Mouse (Mus musculus): ENCODE measurements around the gene Akap9.
"Not testable (repeated sequence)": the region's sequence is repeated elsewhere in the genome, so short reads cannot be mapped to it uniquely, and the experiment has no call there.

Akap9 gene

DNA sequence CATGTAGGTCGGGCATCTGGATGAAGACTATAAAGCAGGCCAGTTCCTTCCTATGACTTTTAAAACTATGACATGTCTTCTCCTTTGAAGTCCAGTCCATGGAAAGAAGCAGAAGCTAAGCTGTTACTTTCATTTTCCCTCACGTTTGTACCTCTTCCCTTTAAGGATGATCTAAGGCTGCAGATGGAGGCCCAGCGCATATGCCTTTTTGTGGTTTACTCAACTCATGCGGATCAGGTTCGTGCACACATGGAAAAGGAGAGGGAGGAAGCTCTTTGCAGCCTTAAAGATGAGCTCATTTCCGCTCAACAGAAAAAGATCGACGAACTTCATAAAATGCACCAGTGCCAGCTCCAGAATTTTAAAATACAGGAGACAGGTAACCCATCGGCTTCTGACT, 40.6 kb downstream of the Akap9 start:
- in situ Hi-C loops (cut with MboI, MseI), result no loop called here

DNA sequence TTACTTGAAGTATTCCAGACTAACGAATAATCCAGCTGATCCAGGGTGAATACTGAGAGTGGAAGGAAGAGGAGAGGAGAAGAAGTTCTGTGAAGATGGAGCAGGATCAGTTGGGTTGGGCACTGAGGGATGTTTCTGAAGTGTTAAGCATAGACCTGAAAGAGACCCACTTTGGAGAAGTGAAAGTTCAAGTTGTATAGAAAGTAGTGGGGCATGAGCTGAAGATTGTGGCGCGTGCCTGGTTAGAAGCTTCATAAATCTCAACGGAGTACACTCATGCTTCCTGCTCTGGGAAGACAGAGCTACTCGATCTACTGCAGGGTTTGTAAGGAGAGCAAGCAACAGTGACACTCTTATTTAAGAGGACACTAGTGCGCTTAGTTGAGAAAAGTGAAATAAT, 41.3 kb downstream of the Akap9 start:
- in situ Hi-C loops (cut with MboI, MseI), result no loop called here

DNA sequence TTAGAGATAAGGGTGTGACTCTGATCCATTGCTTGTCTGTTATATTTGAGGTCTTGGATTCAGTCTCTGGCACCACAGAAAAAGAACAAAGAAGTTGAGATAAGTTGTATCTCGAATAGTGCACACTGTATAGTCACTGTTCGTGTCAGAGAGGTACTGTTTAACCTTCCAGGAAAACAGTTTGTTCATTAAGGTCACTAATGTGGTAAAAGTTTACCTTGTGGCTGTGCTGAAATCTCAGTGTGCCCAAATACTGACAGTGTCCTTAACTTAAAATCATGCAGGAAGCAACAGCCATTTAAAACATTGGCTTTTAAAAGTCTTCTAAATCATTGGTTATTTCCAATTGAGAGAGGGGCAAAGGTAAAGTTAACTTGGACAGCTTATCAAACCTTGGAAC, 43.1 kb downstream of the Akap9 start:
- in situ Hi-C loops (cut with MboI, MseI), result no loop called here

DNA sequence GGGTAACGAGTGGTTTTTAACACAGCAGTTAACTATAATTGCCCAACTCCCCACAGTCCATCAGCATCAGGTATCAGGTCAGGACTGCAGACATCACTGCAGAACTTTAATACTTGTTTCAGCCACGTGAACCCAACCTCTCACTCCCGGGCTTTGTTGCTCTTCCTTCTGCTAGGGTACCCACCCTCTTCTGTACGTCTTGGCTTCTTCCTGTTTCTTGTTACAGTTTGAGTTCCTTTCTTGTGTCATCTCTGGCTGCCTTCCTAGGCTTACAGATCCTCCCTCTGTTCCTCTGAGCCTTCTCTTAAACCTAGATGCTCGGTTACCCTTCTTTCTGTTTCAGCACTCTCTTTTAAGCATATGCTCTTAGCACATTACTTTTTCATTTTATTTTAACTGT, 45.9 kb downstream of the Akap9 start:
- in situ Hi-C loops (cut with MboI, MseI), result no loop called here

DNA sequence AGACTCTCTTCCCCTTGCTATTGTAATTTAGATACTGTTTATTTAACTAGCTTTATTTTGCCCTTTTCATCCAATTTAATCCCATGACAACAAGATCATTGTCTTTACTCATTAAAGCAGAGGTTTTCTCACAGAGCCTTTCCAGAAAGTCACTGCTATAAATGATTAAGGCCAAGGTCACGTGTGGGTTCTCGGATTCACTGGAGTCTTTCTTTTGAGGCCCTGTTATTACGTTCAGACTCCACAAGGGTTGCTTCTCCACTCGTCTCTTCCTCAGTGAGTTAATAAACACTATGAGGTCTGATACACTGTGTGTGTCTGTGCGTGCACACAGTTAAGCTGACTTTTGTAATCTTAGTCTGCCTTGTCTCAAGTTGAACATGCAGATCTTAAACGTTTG, 47.0 kb downstream of the Akap9 start:
- in situ Hi-C loops (cut with MboI, MseI), result no loop called here

DNA sequence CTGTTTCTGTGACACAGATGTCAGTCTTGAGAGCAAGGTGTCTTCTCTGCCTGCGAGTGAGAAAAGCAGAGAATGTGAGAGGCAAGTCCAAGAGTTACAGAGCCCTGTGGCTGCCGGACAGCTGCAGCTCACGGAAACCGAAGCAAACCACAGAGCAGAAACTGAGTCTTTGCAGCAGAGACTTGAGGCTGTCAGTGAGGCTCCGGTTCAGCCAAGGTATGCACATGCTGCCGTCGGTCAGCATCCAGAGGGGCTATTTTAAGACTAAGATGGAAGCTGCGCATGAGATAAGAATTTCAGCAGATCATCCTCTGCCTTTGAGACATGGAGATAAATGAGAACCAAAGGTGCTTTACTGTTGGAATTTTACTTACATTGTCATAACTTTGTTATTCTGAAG, 48.3 kb downstream of the Akap9 start:
- in situ Hi-C loops (cut with MboI, MseI), result no loop called here

DNA sequence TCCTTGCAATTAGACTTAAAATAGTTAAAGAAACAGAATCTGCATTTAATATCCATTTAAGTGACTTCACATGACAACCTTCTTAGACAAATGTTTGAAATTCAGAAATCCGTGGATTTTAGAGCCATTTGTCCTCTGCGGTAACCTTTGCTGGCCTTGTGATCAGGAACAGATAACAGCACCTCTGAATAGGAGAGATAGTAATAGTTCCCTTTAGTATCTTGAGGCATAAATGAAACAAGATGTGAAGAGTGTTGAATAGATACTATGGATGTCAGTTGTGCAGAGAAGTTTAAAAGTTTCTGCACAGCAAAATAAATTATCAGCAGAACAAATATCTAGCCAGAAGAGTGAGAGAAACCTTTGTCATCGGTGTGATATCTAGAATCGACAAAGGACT, 50.0 kb downstream of the Akap9 start:
- in situ Hi-C loops (cut with MboI, MseI), result no loop called here

DNA sequence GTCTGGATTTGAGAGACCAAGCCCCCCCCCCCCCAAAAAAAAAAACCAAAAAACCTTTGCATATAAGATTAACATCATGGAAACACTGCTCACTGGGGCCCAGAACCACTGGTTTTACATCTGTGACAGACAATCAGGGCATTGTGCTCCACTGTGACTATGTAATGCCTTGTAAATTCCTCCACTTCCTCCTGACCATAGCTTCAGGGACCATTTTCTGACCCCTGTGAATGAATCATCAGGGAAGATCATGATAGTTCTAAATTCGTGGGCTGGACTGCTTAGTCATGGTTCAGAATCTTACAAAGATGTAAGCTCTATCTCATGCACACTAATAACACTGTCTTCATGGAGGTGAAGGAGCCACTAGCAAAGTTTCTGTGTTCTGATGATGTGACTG, 61.8 kb downstream of the Akap9 start:
- in situ Hi-C loops (cut with MboI, MseI), result no loop called here

DNA sequence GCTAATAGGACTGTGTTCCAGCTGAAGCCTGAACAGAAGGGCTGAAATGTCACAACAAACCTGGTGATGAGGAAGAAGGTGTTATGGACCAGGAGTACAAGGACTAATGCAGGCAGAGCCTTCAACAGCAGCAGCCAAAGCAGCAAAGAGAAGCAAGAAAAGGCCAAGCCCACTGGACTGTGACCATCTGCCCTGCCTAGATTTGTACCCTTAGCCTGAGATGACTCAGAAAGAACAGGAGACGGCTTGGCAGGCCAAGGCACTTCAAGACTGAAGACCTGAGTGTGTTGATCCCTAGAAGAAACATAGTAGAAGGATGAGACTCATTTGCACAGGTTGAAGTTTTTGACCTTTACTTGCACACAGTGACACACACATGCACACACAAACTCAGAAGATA, 62.6 kb downstream of the Akap9 start:
- in situ Hi-C loops (cut with MboI, MseI), result no loop called here

DNA sequence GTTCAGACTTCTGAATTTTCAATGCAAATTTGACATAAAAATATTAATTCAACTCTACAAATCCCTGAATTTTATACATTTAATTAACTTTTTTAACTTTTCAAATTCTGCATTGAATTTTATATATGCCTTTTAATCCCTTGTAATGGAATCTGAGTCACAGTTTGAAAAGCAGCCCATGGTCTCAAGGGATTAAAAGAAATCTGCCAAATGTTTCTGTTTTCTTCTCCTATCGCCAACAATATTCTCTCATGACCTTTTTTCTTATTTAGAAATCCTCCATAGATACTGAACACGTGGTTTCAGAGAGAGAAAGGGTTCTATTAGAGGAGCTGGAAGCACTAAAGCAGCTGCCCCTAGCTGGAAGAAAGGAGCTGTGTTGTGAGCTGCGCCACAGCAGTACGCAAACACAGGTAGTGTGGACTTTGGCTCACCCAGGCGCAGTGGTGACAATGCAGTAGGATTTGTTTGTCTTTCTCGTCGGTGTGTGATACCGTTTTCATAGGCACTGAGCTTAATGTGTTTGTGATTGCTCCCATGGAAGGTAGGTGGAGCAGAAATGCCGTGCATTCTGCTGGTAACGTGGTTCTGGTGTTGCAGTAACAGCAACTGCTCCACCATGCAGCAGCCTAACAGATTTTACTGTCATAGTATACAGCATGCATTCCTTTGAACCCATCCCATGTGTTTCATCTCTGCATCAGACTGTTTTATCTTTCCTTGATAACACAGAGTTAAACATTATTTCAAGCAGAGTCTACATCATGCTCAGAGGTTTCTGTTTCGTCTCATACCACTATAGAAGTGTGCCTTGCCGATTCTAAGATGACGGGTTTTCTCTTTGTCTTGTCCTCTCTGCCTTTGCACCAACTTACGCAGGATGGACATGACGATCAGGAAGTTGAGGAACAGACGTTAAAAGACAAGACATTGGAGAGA, 76.9 kb downstream of the Akap9 start:
- in situ Hi-C loops (cut with MboI, MseI), result loop anchor here (5.0 to 10.0 kb wide), 2 partner anchors 47 to 1030 kb away; no protein-coding TSS in a partner anchor

DNA sequence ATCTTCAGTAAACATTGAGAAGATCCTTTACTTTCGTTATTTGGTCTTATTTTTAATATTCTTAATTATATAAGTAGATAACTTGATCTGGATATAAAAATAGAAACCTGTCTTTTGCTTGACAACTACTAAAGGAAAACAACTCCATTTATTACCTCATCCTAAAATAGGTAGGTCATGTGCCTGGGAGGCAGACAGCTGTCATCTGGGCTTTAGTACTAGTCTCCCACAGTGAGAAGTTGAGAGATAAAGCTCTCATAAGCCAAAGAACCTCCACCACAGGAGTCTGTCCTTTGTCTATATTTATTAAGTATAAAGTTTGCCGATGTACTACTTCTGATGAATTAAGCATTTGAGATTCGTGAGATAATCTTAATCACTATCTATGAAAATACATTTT, 78.8 kb downstream of the Akap9 start:
- in situ Hi-C loops (cut with MboI, MseI), result loop anchor here (5.0 to 10.0 kb wide), 2 partner anchors 49 to 1028 kb away; no protein-coding TSS in a partner anchor

DNA sequence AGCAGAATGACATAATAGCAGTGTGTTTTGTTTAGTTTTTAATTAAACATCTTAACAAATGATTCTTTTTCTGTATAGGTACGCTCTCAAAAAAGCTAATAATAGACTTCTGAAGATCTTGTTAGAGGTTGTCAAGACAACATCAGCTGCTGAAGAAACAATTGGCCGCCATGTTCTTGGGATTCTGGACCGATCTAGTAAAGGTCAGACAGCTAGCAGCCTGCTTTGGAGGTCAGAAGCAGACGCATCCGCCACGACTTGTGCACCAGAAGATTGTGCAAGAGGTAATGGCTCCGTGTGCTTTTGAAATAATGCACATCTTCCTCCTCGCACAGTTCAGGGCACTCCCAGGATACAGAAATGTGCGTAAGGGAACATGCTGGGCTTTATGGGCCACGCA, 80.4 kb downstream of the Akap9 start:
- in situ Hi-C loops (cut with MboI, MseI), result loop anchor here (5.0 to 10.0 kb wide), 2 partner anchors 51 to 1027 kb away; no protein-coding TSS in a partner anchor

DNA sequence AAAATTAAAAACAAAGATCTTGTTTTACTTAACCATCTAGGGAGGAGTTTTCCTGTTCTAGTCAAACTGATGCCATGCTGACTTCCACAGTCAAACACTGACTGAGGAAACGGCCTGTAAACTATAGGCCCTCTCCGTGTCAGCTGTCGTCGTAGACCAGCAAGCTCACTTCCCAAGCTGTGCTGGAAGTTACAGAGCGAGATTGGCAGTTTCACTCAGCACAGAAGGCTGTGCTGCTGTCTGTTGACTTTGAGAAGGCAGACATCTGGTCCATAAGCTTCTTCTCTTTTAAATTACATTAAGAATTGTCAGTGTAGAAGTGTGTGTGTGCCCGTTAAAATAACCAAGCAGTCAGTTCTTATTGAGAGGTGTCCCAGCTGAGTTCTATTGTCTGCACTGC, 81.7 kb downstream of the Akap9 start:
- in situ Hi-C loops (cut with MboI, MseI), result loop anchor here (5.0 to 10.0 kb wide), 2 partner anchors 52 to 1025 kb away; no protein-coding TSS in a partner anchor

DNA sequence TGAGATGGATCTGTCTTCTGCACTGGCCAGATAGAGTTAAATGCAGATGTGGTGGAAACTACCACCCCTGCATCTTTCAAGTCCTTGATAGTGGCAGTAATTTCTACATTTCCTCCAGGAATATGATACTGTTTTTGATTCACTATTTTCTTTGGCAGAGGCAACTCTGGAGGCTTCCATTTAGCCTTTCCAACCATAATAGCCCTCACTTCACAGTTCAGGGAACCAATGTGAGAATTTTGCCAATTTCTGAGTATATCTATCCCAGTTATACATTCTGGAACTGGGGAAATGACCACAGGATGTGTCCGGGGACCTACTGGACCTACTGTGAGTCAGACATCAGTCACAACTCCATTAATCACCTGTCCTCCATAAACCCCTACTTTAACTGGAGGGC, 89.8 kb downstream of the Akap9 start:
- in situ Hi-C loops (cut with MboI, MseI), result not testable (repeated sequence)

DNA sequence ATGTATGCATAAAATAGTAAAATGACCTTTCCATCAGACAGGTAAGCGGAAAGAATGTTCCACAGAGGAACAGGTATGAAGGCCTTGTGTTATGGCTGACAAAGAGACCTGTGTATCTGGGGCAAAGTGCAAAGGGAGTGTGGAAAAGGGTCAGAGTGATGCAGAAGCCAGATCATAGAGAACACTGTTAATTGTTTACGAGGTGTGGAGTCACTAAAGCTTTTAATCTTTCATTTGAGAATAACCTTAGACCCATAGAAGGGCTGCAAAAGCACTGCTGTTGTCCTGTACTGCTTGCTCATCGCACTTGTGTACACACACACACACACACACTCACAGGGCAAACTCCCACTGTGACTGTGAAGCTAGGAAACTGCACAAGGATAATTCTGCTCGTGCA, 91.5 kb downstream of the Akap9 start:
- in situ Hi-C loops (cut with MboI, MseI), result no loop called here

DNA sequence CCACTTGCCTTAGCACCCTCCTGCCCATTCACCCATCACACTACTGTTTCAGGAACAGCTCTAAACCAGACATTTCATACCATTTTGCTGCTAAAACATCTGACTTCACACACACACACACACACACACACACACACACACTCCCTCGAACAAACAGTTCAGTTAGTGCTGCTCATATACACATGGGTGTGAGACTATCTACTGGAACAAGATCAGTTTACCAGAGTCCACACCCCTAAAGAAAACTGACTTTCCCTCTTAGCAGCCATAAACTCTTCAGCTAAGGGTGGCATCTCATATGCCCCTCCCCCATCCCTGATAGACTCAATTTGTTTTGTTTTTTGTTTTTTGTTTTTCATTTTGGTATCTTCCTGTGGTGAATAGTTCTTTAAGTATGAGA, 92.2 kb downstream of the Akap9 start:
- in situ Hi-C loops (cut with MboI, MseI), result no loop called here

DNA sequence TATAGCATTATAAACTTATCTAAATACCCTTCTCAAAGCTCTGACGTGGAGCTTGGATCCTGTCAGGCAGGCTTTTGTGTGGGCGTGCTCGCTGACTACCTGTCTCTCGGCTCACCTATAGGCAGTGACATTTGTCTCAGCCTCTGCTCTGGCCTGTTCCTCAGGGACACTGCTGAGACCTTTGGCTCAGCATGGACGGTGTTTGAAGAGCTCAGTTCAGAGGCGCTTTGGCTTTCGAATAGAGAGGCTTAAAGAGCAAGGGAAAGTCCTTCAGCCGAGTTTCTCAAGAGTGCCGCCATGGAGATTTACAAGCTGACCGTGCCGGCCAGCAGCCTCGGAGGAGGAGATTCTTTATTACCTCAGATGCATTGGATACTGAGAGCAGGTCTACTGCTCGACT, 95.3 kb downstream of the Akap9 start:
- in situ Hi-C loops (cut with MboI, MseI), result no loop called here

DNA sequence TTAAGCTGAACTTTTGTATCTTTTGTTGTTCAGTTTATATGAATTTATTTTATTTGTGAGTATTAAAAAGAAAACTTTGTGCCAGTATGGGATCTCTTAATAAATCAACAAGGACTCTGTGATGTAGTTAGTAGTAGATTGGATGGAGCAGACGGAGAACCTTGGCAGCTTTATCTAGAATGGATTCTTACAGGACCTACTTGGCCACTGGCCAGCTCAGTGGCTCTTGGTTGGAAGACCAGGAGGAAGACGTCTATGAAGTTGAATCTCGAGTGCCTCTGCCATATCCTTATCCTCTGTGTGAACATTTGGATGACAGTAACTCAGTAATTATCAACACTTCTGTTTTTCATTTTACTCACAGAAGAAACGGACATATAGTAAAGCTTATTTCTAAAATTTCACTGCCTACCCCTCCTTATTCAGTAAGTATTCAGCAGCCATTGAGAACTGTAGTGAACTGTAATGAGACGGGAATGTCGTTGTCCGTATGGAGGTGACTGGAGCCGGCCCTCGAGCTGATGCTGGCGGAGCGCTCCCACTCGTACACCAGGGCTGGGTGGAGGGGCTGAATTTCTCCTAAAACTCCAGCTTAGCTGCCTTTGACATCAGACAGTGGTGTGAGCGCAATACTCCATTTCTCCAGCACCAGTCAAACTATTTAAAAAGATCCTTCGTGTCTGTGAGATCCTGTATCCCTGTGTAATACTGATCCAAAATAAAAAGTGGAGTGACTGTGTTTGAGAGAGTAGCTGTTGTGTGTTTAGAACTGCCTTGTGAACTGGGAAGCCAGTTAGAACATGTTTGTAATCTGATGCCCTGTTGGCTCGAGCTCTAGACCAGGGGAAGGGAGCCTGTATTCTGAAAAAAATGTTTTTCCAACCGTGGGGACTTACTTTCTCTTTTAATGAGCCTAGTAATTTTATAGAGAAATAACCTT, 96.2 kb downstream of the Akap9 start:
- in situ Hi-C loops (cut with MboI, MseI), result no loop called here

DNA sequence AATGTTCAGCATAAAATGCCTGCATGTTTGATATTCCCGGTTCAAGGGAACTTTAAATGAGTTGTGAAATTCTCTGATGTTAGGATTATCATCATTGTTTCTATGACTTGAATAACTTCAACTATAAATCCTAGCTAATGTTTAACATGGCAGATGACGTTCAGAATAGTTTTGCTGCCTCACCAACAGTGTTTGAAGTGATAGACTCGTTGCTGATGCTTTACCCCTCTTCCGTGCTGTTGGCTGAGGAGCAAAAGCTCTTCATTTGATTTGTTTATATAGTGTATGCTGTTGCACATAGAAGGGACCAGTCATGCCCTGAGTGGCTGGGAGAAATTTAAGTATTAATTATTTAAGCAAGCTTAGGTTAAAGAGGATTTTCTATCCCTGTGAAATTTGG, 96.9 kb downstream of the Akap9 start:
- in situ Hi-C loops (cut with MboI, MseI), result no loop called here

DNA sequence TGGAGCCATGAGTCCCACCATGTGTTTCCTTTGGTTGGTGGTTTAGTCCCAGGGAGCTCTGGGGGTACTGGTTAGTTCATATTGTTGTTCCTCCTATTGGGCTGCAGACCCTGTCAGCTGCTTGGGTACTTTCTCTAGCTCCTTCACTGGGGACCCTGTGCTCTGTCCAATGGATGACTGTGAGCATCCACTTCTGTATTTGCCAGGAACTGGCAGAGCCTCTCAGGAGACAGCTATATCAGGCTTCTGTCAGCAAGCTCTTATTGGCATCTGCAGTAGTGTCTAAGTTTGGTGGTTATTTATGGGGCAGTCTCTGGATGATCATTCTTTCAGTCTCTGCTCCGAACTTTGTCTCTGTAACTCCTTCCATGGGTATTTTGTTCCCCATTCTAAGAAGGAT, 98.5 kb downstream of the Akap9 start:
- in situ Hi-C loops (cut with MboI, MseI), result not testable (repeated sequence)

DNA sequence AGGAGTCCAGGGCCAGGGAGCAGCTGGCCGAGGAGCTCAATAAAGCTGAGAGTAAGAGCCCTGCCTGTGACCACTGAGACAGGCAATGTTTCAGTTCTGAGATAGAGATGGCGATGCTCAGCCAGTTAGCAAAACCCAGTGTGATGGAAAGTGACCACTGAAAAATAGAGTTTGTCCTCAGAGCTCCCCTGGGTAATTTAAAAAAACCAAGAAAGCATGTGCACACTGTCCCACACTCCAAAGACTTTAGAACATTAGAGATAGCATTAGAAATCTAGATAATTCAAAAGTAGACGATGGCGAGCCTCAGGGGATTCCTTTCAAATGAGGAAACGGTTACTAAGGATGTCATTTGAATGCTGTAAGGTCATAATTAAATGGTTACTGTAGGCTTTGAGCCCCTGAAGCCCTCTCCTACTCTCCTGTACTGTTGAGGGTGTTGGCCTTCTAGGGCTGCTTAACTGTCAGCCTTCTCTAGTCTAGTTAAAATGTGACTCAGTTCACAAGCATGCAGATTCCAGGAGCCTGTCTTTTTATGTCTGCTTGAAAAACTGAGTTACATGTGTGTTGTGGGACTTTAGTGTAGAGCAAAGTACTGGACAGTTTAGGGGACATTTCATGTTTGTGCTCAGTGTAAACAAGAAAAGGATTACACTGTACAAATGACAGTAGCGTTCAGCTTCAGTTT, 100.8 kb downstream of the Akap9 start:
- in situ Hi-C loops (cut with MboI, MseI), result no loop called here

DNA sequence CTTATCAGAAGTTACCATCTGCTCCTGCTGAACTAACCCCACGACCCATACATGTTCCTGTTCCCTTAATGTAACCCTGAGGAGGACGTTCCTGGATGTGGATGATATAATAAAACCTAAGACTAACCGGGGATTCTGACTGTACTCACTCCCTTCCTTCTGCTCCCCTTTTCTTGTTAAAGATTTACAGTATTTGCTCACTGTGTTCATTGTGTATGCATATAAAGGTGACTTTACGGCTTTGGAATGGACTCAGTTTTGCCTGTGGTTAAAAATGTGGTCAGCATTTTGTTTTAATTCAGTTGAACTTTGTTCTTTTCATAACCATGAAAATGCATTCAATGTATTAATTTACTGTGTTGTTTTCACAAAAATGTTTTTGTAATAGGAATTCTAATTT, 104.0 kb downstream of the Akap9 start:
- in situ Hi-C loops (cut with MboI, MseI), result no loop called here
